Mouse (Mus musculus): ENCODE data around the gene Troap. TPM values are rescaled to one million over a fixed set of nuclear protein-coding genes. Genes with fewer than 3 reads are reported as not detected.

The Troap gene
- total RNA-seq, 2 experiments from 2014 or later = 0.38 to 0.40 TPM

DNA sequence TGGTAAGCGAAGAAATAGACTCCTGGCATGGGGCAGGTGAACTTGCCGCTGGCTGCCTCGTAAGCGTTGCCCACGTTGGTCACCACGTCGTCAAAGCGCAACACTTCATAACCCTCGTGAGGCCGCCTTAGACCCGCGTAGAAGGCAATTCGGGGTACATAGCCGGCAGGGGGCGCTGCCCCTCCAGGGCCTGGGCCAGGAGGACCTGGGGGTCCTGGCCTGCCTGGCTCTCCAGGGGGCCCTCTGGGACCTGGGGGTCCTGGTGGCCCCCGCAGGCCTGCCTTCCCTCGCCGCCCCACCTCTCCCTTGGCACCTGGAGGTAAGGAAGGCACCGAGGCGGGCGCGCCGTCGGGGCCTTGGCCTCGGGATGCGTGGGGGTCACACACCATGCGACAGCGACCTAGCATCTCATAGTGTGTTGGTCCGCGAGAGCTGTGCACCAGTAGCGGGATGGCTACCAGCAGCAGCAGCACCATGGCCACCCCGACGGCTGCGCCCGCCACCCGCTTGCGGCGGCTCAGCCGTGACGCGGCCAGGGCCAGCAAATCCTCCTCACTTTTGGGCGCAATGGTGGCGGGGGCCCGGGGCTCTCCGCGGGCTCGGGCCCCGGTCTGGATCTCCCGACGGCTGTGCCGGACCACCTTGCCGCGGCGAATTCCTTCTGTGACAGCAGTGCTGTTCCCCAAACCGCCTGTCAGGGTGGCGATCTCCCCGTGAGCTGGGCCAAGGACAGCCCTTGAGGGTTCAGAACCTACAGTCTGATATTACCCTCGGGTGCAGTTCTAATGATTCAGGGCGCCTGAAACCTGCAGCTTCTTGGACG, 13.1 kb downstream of the Troap start, which contains the start of gene C1ql4:
TSS of gene C1ql4 (minus strand) at position 565 of the 823 bp plus-strand sequence.
- no peak for DNase-seq

DNA sequence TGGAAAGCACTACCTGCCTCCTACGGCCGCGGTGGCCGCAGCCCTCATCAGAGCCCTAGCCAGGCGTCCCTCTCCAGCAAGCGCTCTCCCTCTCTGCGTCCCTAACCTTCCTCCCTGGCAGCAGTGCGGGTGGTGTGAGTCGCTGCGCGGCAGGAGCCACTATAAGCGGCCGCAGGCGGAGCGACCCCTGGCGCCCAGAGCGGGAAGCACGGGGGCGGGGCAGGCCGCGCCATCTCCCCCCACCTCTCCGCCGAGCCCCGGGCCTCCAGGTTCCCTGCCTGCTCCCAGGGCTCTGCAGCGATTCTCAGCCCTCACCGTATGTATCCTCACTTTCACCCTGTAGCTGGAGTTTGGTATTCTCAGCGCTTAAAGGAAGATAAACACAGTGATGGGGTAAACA, 13.9 kb downstream of the Troap start:
- DNase-seq = peak in 1 of 2 experiments; percentile 42

DNA sequence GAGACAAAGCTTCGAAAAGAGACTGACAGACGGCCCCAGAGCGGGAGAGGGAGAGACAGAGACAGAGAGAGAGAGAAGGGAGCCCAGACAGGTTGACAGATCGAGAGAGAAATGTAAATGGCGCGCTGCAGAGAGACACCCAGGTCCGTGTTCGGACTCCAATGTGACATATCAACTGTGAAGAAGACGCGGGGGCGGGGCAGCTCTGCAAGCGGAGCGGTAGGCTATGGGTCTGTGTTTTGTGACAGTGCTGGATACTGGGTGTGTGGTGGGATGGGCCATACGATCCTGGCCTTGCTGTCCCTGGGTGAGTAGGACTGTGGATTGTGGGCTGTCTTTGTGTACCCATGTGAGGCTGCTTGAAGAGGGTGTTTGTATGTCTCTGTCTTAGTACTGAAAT, 14.7 kb downstream of the Troap start:
- DNase-seq = no peak

DNA sequence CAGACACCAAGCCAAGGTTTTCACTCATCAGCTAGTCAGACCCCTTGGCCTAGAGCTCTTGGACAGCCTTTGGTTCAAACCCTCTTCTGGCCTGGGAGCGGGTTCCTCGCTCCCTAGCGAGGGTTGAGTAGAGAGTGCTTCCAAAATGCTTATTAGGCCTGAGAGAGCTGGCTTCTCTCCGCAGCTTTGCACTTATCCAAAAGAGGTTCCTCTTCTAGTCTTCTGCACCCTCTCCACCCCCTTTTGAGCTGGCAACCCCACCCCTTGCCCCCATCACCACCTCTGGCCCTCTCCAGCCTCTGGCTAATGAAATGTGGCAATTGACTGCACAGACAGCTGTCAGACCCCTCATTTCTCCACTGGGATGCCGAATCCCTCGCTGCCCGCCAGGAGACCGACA, 18.5 kb downstream of the Troap start, which contains the start of gene Dnajc22:
TSS of gene Dnajc22 (plus strand) at position 301 of the 400 bp plus-strand sequence.
- DNase-seq = no peak

DNA sequence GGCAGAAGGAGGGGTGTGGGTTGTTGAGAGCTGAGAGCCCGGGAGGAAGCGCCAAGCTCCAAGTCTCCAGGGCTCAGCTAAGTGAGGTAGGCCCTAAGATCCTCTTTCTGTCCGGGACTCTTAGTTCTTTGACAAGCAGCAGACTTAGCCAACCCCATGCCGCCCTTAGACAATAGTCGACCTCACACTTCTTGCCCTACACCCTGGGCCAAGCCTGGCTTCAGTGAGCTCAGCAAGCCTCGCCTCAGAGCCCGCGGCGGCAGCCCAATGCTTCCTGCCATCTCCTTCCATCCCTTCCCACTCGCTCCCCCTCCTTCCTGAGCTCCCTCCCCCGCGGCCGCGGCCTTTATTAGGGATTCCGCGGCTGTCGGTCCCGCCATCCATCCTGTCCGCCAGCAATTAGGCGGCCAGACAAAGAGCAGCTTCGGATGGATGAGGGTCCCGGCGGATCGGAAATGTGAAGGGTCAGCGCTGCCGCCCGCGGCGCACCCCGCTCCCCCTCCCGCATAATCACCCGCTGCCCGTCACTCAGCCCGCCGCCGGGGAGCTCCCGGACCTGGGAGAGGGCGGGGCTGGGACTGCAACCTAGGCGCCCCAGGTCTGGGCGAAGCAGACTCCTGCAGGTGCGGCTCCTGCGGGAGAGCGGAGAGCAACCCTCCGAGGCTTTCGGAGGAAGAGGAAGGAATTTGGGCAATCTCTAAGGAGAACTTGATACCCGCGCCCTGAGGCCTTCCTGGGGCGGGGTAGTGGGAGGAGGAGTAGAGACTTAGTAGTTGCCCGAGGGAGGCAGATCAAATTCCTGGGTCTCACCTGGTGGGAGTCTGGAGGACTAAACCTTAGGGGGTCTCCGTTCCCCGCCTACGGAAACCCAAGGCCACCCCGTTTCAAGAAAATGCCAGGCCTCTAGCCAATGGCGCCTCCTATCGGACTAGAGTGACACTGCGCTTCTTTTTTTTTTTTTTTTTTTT, 19.2 kb downstream of the Troap start:
- DNase-seq = peak in 1 of 2 experiments; percentile 20

DNA sequence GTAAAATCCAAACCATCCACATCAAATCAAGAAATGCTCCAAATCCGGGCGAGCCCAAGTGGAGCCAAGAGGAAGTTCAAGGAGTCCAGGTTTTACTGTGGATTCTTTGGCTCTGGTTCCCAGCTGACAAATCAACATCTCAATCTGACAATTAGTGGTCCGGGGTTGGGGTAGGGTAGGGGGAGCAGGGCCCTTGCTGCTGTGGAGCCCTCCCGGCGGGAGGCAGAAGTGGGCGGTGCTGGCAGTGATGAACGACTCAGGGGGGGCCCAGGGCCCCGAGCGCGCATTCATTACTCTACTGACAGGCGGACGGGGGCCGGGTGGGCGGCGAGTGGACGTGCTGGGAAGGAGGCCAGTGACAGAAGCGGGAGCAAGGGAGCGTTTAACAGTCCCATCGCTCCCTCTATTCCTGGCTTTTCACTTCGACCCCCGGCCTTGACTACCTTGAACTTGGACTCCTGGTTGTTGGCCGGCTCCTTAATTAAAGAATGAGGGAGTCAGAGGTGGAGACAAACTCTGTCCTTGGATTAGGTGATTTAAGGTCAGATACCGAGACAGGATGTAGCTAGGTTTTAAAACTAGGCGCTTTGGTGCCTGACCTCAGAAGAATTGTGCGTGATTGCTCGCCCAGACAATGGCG, 20.4 kb downstream of the Troap start:
- no peak for DNase-seq

DNA sequence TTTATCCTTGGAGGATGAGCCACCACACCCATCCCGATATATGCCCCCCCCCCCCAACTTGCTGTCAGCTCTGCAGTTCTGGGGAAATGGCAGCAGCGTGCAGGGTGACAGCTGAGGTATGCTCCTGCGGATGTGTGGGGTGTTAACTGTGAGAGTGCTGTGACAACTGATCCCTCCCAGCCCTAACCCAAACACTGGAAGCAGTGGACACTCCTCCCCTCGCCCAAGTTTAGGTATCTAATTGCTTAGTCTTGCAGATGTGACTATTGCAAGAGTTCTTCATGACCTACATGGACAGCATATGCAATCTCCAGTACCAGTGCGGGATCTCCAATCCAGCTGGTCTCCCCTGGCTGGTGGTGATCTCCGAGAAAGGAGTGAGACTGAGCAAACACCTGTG, 21.0 kb downstream of the Troap start:
- no peak for DNase-seq

DNA sequence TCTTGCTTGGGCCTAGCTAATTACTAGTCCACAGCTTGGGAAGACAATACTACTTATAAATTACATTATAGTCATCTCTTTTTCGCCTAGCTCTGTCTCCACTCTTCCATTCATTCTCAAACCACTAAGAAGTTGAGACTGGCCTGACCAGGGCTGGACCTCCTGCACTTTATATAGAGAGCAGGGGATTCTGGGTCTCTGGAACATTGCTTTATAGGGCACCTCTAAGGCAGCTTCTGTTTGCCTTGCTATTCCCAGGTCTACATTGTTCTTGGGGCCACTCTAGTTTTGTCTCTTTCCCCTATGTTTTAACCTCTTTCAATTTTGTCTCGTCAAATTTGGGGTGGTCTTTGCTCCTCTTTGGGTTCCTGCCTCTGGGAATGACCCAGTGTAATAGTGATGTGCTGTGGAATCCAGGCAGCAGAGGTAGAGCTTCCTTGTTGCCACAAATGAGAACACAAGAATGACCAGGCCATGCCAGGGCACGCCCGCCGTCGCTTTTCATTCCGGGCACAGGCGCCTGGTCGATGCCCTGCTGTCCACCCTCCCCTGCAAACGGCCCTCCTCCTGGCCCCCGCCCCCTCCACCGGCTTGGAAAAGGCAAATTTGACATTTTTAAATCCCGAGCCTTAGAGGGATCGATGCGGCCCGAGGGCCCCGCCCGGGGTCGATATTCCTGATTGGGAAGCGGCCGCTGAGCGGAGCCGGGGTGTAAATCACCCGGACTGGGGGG, 21.9 kb downstream of the Troap start:
- no peak for DNase-seq

DNA sequence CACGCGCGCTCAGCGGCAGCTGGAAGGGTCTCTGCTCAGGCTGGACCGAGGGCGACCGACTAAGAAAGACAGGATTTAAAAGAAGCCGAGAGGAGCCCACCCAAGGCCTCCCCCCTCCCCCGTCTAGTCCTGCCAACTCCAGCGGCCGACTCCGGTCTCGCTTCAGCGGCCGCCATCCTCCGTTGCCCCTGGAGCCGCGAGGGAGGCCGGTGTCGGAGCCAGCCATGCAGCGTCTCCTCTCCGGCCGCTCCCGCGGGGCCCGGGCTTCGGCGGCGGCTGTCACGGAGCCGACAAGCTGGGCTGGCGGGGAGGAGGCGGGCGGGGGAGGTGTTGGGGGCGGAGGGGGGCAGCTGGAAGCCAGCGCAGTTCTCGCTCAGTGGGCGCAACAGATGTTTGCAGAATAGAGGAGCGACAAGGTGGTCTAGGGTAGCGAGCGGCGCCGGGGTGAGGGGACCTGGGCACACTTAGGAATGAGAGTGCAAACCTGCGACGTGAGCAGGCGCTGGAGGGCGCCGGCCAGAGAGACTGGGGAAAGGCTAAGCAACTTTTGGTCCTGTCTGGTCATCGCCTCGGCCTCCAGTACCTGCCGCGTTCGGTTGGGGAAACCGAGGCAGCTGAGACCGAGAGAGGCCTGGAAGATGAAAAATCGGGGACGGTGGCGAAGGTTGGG, 22.6 kb downstream of the Troap start:
- no peak for DNase-seq

DNA sequence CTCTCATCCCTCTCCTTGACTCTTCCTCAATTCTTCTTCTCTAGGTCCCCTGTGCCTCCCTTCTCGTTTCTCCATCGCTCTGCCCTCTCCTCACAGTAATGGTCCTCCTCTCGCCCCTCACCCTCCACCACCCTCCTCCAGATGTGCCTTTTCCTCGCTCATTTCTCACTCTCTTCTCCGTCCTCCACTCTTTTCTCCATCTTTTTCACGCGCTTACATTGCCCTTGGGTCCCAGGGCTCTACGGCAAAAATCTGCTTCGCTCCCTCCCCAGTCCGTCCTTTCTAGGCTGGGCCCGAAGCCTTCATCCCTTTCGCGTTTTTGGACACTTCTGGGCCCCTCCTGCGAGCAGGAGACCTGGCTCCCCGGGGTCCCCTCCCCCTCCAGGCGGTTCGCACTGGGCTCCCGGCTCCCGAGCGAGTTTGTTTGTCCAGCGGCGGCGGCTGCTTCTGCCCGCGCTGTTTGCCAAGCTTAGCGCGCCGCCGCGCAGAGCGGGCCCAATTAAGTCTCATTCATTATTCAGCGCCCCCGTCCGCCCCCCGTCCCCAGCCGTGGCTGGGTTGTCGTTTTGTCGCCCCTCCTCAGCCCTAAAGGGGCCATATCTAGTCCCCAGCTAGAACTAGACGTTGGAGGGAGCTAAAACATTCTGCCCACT, 23.6 kb downstream of the Troap start:
- no peak for DNase-seq

DNA sequence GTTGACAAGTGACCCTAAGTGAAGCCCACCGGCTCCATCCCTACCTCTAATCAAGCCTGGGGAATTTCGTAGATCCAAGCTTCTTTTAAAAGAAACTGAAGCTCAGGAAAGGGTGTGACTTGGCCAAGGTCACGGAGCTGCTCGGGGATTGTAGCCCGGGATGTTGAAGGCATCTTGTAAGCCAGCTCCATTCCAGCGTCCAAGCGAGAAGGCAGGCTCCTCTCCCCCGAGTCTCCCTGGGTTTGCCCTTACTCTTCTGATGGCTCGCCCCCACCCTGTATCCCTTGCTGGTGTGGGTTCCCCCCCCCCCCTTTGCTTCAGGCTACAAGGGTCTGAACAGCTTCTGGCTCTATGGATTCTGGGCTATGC, 24.1 kb downstream of the Troap start:
- DNase-seq = no peak

DNA sequence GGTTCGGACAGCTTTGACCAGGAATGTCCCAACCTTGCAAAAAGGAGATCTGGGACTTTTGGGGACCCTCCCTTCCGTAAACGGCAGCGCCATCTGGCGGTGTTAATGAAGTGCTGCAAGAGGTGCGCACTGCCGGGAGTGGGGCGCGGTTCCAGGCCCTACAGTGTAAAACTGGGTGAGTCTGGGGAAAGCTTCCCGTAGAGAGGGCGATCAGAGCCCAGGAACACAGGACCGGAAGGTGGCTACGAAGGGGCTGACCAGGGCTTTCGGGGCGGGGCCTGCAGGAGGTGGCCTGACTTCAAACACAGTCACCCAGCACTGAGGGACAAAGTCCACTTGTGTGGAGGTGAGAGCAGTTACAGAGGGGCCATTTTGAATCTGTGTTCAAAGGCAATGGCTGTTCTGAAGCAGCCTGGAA, 24.8 kb downstream of the Troap start:
- DNase-seq = peak in 1 of 2 experiments; percentile 22

DNA sequence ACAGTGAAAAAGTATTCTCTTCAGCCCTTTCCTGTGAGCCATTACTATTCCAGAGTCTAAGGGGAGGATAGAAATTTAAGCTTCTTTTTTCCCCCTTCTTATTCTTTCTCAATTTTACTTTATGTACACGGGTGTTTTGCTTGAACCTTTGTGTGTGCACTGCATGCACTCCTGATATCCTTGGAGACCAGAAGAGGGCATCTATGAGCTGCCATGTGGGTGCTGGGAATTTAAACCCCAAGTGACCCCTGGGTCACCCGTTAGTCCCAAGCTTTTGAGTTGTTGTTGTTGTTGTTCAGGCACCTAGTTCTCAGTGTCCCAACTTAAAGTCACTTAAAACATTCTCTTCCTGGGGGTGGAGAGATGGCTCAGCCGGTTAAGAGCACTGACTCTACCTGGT, 25.6 kb downstream of the Troap start:
- no peak for DNase-seq

DNA sequence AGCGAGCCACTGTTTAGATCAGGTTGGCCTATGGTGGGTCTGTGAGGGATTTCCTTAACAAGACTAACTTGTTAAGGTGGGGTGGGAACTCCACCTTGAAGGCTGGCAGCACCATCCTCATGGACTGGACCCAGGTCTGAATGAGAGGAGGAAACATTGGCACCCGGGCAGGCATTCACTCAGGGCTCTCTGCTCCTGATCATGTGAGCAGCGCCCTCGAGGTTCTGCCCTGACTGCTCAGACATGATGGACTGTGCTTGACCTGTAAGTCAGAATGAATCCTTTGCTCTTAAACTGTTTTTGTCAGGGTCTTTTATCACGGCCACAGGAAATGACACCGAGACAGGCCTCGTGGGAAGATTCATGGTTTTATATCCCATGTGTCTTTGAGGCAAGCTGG, 30.9 kb downstream of the Troap start:
- no peak for DNase-seq

DNA sequence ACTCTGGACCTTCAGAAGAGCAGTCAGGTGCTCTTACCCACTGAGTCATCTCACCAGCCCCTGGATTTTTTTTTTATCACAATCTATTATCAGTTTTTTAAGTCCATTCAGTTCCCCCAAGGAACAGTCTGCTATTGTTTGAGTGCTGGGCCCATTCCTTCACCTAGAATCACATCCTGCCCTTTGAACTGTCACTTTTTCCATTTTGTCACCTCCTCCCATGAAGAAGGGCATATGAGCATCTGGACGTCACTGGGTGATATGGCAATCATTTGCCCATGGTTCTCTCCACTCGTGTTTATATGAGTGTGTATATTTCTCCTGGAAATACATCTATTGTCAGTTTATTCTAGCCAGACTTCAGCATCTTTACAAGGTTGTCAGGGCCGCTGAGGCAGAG, 33.5 kb downstream of the Troap start:
- DNase-seq = no peak

DNA sequence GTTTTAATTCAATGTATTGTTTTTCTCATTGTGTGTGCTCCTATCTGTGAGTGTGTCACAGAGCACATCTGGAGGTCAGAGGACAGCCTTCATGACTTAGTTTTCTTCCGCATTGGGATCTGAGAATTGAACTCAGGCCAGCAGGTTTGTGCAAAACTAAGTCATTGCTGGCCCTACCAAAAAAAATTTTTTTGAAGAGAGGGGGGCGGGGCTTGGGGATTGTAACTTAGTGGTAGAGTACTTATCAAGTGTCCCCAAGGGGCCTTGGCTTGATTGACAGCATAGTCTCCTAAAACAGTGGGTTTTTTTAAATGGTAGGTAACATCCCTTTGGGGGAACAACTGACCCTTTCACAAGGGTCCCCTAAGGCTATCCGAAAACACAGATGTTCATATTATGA, 36.8 kb downstream of the Troap start:
- DNase-seq = no peak

DNA sequence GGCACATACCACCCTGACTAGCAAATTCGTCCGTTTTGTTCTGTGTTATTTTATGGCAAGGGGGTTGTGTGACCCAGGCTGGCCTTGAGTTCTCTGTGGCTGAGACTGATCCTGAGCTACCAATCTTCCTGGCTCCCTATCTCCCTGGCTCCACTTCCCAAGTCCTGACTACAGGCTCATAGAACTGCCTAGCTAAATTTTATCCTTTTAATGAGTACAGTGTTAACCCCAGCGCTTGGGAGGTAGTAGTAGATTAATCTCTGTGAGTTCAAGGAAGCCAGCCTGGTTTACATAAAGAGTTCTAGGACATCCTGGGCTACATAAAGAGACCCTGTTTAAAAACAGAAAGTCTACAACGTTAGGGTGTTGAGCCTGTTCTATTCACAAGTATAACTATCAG, 37.4 kb downstream of the Troap start:
- DNase-seq = no peak

DNA sequence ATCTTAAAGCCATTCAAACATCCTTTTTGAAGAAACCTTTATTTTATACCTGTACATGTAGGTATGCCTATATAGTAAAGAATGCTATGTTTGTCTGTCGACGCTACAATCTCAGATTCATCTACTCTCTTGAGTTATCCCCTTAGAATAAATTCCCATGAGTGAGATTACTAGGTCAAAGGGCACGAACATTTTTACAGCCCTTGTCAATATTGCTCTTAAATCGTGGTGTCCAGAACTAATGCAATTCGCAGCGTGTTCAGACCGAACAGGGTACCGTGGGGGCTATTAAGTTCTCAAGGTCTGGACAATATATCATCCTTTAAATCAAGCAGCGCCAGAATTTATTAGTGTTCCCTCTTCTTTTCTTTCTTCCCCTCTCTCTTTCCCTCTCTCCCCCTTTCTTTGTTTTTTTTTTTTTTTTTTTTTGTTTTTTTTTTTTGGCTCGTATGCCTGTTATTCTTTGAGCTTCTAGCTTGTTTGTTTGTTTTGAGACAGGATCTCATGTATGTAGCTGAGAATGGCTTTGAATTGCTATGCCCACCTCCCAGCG, 38.5 kb downstream of the Troap start:
- no peak for DNase-seq

DNA sequence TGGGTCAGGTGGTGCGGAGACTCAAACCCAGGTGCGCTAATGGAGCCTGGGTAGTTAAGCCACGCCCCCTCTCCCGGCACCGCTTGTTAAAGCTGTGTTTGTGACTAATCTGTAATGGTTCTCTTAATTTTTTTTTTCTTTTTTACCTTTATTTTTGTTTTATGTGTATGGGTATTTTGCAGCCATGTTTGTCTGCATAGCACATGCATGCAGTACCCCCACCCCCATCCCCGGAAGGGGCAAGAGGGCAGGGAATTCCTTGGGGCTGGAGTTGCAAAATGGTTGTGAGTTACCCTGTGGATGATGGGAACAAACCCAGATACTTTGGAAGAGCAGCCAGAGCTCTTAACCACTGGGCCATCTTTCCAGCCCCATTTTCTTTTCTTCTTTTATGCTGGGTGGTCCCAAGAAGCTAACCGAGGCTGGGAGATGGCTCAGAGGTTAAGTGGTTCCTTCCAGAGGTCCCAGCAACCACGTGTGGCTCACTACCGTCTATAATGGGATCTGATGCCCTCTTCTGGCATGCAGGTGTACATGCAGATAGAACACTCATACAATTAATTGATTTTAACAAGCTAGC, 39.1 kb downstream of the Troap start:
- no peak for DNase-seq

Measured in layer of hippocampus, postnatal 36 days (tissue).